Mouse (Mus musculus) gastrocnemius, postnatal 36 days (tissue): Measurements from ENCODE around the gene Col20a1. TPM values are rescaled to one million over a fixed set of nuclear protein-coding genes. Genes with fewer than 3 reads are reported as not detected.

Source experiments
- DNase-seq, 2 experiments: peaks; one replicate each; pipeline ENCODE4 v3.0.0; 2022
- intact Hi-C: fragments of 180-260 bp; cut with DNase I; formaldehyde crosslinking; loops from one replicate; pipeline ENCODE4 v1.15.1; 2025
- total RNA-seq, 2 experiments: library from RNA; stranded (reverse); gene quantifications; 2 replicates each; pipeline ENCODE4 v1.2.3; 2021

Col20a1 gene
- total RNA-seq, 2 experiments from 2014 or later, result 1.6 to 1.8 TPM

- no peak for DNase-seq
- intact Hi-C loops, result no loop called here
Measured at GRCm38 (mm10) chr2:181052171-181052570, 65.8 kb downstream of the Col20a1 start.

- DNase-seq, result no peak
- intact Hi-C loops, result no loop called here
Measured at GRCm38 (mm10) chr2:181057341-181057740, 71.0 kb downstream of the Col20a1 start.

DNA sequence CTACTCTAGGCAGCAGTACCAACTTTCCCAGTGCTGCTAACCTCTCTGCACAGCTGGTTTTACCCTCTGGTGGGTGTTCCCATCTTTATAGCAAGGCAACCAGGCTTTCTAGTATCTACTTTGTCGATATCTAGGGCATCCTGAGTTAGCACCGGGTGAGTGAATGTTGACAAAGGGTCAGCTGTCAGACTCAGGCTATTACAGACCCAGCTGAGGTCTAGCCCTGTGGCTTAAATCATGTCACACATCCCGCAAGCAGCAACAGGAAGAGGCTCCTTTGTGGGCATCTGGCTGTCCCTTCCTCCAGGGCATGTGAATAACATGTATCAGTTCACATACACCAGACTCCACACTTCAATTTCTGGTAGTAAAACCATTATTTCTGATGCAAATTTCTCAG is 71.9 kb downstream of the Col20a1 start:
- DNase-seq, result no peak
- intact Hi-C loops, result no loop called here

DNA sequence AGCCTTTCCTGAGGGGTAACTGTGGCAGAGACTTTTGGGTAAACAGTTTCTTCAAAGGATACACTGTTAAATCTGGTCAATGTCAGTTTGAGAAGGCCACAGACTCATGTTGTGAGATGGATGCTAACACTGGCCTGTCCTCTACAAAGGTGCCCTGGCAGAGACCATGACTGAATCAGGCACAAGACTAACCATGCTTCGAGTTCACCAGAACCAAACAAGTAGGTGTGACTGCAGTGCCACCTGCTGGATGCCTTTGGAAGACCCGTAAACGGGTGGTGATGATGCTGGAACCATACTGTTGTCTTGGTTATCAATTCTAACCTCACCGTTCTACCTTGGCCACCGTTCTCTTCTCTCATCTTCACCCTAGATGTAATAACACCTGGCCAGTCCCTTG is 73.8 kb downstream of the Col20a1 start:
- DNase-seq, result peak; percentile 62 to 66
- intact Hi-C loops, result loop anchor here (2.0 to 5.0 kb wide), 3 partner anchors 27 to 138 kb away; partner anchors contain the start of gene Ythdf1

- intact Hi-C loops, result no loop called here
- no peak for DNase-seq
Measured at GRCm38 (mm10) chr2:181065827-181066226, 79.5 kb downstream of the Col20a1 start.

Other genes starting within 250 kb of the Col20a1 start
- not detected for gene Bhlhe23, start 209.6 kb upstream of the Col20a1 start, total RNA-seq
- 10 to 100 TPM; 33.5 to 37.3 TPM for gene Ythdf1, start 65.6 kb upstream of the Col20a1 start, total RNA-seq
- gene Birc7, start 57.5 kb upstream of the Col20a1 start, total RNA-seq, result not detected
- not detected for gene Nkain4, start 31.8 kb upstream of the Col20a1 start, total RNA-seq
- gene Arfgap1, start 19.3 kb upstream of the Col20a1 start, total RNA-seq, result 10 to 100 TPM; 28.3 to 30.0 TPM
- gene Chrna4, start 57.0 kb downstream of the Col20a1 start, total RNA-seq, result under 1 TPM; 0.15 to 0.37 TPM
- gene Kcnq2, start 148.8 kb downstream of the Col20a1 start, total RNA-seq, result not detected
- gene Eef1a2, start 170.5 kb downstream of the Col20a1 start, total RNA-seq, result 1,000 to 10,000 TPM; 2,073 to 2,141 TPM
- gene Ppdpf, start 200.7 kb downstream of the Col20a1 start, total RNA-seq, result 10 to 100 TPM; 40.4 to 45.1 TPM
- not detected for gene Ptk6, start 216.3 kb downstream of the Col20a1 start, total RNA-seq
- under 1 TPM; 0.22 to 0.38 TPM for gene Srms, start 226.7 kb downstream of the Col20a1 start, total RNA-seq
- not detected for gene Fndc11, start 233.5 kb downstream of the Col20a1 start, total RNA-seq